Mouse (Mus musculus) kidney, adult 2 months (tissue): Measurements from ENCODE around the gene Fads2. TPM values are rescaled to one million over a fixed set of nuclear protein-coding genes. Genes with fewer than 3 reads are reported as not detected.

Source experiments
- DNase-seq: peaks from one replicate; pipeline ENCODE4 v3.0.0; 2021
- H3K27ac ChIP-seq: fragments of 200-500 bp; 2 replicates; pipeline ENCODE4 v1.5.1; 2012; ENCODE audit warnings: low read depth, low read length, control low read depth, inconsistent platforms; ENCODE audit not compliant: insufficient read depth
- H3K27me3 ChIP-seq: fragments of 200-500 bp; replicated peaks from 2 replicates; pipeline ENCODE4 v1.6.1; 2012; ENCODE audit warnings: mild to moderate bottlenecking, moderate library complexity, low read length, inconsistent platforms; ENCODE audit not compliant: control insufficient read depth, insufficient read depth
- H3K36me3 ChIP-seq: fragments of 200-500 bp; 2 replicates; pipeline ENCODE4 v1.6.1; 2012; ENCODE audit warnings: mild to moderate bottlenecking, moderate library complexity, low read length, inconsistent platforms; ENCODE audit not compliant: control insufficient read depth, insufficient read depth
- H3K4me1 ChIP-seq: fragments of 200-500 bp; 2 replicates; pipeline ENCODE4 v1.6.1; 2011; ENCODE audit warnings: low read length; ENCODE audit not compliant: control insufficient read depth, insufficient read depth
- H3K4me3 ChIP-seq: fragments of 200-500 bp; 2 replicates; pipeline ENCODE4 v1.5.1; 2011; ENCODE audit warnings: mild to moderate bottlenecking, low read depth, low read length, control low read depth; ENCODE audit not compliant: insufficient read depth
- CTCF ChIP-seq: fragments of 200-500 bp; conservative IDR thresholded peaks from 2 replicates; pipeline ENCODE4 v1.5.1; 2011; ENCODE audit warnings: low read depth, mild to moderate bottlenecking, control low read depth, low read length, moderate library complexity, mixed read lengths; ENCODE audit not compliant: insufficient read depth, insufficient read length
- POLR2A ChIP-seq: fragments of 200-500 bp; IDR thresholded peaks from one replicate; pipeline ENCODE4 v1.6.1; 2011; ENCODE audit warnings: low read depth, low read length, control low read depth
- WGBS: fragments of 180-500 bp; shearing (Covaris S2); methylation state at CpG from one replicate; pipeline ENCODE4 v1.1.7; 2018; 5-methylcytosine and 5-hydroxymethylcytosine counted together
- polyA plus RNA-seq: library from polyadenylated mRNA; depleted of rRNA; stranded (reverse); fragments of >200 nt; gene quantifications from 2 replicates; pipeline ENCODE4 v1.2.3, GENCODE M21; 2012

The Fads2 gene
- polyA plus RNA-seq, 1 experiment: 240 TPM

GRCm38 (mm10) chr19:10060783-10061590 is 40.6 kb downstream of the Fads2 start:
- Histone ChIP-seq H3K27me3 (no peaks in the 10 kb centered on the region), H3K36me3 (no peaks in the 10 kb centered on the region; the same call in 1 of the 2 replicates), H3K4me3 (no peak overlapping the region), H3K4me1 (peaks cover 31% of the 10 kb centered on the region), H3K27ac (no peak overlapping the region)
- WGBS: 70% methylated on average over 8 of the region's 8 CpGs
- no peak for TF ChIP-seq CTCF
- TF ChIP-seq POLR2A: no peak
- DNase-seq: no peak

- no peaks in the 10 kb centered on the region for H3K27me3 ChIP-seq
- TF ChIP-seq POLR2A (no peak), CTCF (peak; percentile 86)
- 51% methylated on average over 10 of the region's 10 CpGs for WGBS
- H3K27ac ChIP-seq: no peak overlapping the region
- H3K36me3 ChIP-seq: no peaks in the 10 kb centered on the region; the same call in 1 of the 2 replicates
- peaks cover 36% of the 10 kb centered on the region for H3K4me1 ChIP-seq
- DNase-seq: peak; percentile 67
- H3K4me3 ChIP-seq: no peak overlapping the region
Measured at GRCm38 (mm10) chr19:10059911-10060567, 41.5 kb downstream of the Fads2 start.

DNA sequence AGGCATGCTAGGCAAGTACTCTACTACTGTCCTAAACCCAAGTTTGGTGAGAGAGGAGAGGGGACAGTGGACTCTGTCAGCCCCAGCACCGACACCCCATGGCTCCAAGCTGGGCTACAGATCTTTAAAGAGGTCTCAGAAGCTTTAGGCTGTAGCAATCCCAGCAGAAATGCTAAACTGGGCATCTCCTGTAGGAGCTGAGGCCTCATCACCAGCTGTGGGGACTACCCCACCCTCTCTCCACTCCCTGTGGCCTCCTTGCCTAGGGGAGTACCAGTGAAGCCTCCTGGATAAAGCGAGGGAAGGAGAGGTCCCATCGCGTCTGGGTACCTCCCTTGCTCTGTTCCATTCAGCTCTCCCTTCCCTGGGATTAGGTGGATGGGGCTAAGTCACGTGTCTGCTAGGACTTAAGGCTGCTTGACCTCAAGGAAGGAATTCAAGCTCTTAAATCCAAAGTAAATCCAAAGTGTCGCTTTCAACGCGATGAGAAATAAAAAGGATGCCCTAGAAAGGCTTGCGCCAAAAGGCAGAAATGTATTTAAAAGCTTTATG is 42.6 kb downstream of the Fads2 start:
- Histone ChIP-seq H3K36me3 (peaks cover 2% of the 10 kb centered on the region; the same call in 1 of the 2 replicates), H3K4me3 (no peak overlapping the region), H3K4me1 (peaks cover 34% of the 10 kb centered on the region), H3K27ac (0 out of 2 replicates have a peak overlapping the region, but pooled peaks have one; percentile 13), H3K27me3 (no peaks in the 10 kb centered on the region)
- 64% methylated on average over 9 of the region's 9 CpGs for WGBS
- TF ChIP-seq POLR2A (no peak), CTCF (no peak)
- DNase-seq: no peak

- Histone ChIP-seq H3K4me3 (no peak overlapping the region), H3K27me3 (no peaks in the 10 kb centered on the region), H3K27ac (peak overlapping the region; percentile 78), H3K36me3 (peaks cover 2% of the 10 kb centered on the region; the same call in 1 of the 2 replicates), H3K4me1 (peaks cover 34% of the 10 kb centered on the region)
- TF ChIP-seq CTCF: no peak
- TF ChIP-seq POLR2A: no peak
- DNase-seq: no peak
- 69% methylated on average over 1 of the region's 1 CpGs for WGBS
Measured at GRCm38 (mm10) chr19:10058352-10058825, 43.2 kb downstream of the Fads2 start.

GRCm38 (mm10) chr19:10057486-10058351 is 43.8 kb downstream of the Fads2 start:
- H3K27me3 ChIP-seq: no peaks in the 10 kb centered on the region
- H3K4me3 ChIP-seq: no peak overlapping the region
- WGBS: 34% methylated on average over 11 of the region's 11 CpGs
- DNase-seq: peak; percentile 97
- H3K4me1 ChIP-seq: peaks cover 34% of the 10 kb centered on the region
- H3K36me3 ChIP-seq: peaks cover 2% of the 10 kb centered on the region; the same call in 1 of the 2 replicates
- TF ChIP-seq POLR2A (no peak), CTCF (no peak)
- peak overlapping the region; percentile 78 for H3K27ac ChIP-seq

DNA sequence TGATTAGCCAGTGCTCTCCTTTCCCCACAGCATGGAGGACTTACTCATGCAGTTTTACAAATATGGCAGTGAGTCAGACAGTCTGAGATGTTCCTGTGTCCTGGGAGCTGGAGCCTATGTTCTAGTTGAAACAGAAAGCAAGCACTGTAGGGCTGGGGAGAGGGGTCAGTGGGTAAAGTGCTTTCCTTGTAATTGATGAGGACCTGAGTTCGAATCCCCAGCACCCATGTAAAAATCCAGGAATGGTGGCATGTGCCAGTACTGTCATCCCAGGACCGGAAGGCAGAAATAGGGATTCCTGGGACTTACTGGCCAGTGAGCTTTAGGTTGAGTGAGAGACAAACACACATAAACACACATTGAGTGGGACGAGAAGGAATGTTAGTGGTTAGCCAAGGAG is 44.9 kb downstream of the Fads2 start:
- Histone ChIP-seq H3K27me3 (no peaks in the 10 kb centered on the region), H3K27ac (peak overlapping the region; percentile 51), H3K4me3 (no peak overlapping the region), H3K36me3 (peaks cover 2% of the 10 kb centered on the region; the same call in 1 of the 2 replicates), H3K4me1 (peaks cover 34% of the 10 kb centered on the region)
- peak; percentile 1 for DNase-seq
- WGBS: 72% methylated on average over 3 of the region's 3 CpGs
- TF ChIP-seq CTCF (no peak), POLR2A (no peak)
